Mouse (Mus musculus): ENCODE measurements at regions not wholly inside any gene's neighbourhood (a gene's known extent, or its start where the extent isn't known, plus 50 kb on each side); places are given as distances from the start of the nearest gene placed in this dataset.

- H3K9me3 ChIP-seq (replicated peaks): no peaks in the 10 kb centered on the region
- no peak overlapping the region for H3K27ac ChIP-seq (replicated peaks)
- peaks cover 6% of the 10 kb centered on the region; the same call in 1 of the 2 replicates for H3K27me3 ChIP-seq
- no peaks in the 10 kb centered on the region for H3K36me3 ChIP-seq
- WGBS: 2% methylated on average over 13 of the region's 13 CpGs
- H3K4me1 ChIP-seq: peaks cover 11% of the 10 kb centered on the region
- no peak overlapping the region for H3K9ac ChIP-seq
- peak overlapping the region; percentile 34 for H3K4me3 ChIP-seq (replicated peaks)
- H3K4me2 ChIP-seq (replicated peaks): peak overlapping the region; percentile 63
- no peak for ATAC-seq (ENCODE audit: insufficient number of reproducible peaks, low FRiP score, low TSS enrichment, low read depth)
Observed at GRCm38 (mm10) chr9:99800076-99800475, 75.9 kb downstream of the Sox14 start.

- H3K27ac ChIP-seq (replicated peaks): no peak overlapping the region
- ATAC-seq (ENCODE audit: insufficient number of reproducible peaks, low FRiP score, low TSS enrichment, low read depth): peak; percentile 65; the same call in 1 of the 2 replicates
Observed at GRCm38 (mm10) chr9:99799387-99800021, 76.5 kb downstream of the Sox14 start.

GRCm38 (mm10) chr9:99797066-99797770, 78.8 kb downstream of the Sox14 start:
- H3K27ac ChIP-seq (replicated peaks): no peak overlapping the region
- H3K4me2 ChIP-seq (replicated peaks): no peak overlapping the region
- H3K4me1 ChIP-seq: peaks cover 11% of the 10 kb centered on the region
- no peak overlapping the region for H3K9ac ChIP-seq
- H3K9me3 ChIP-seq (replicated peaks): no peaks in the 10 kb centered on the region
- no peaks in the 10 kb centered on the region for H3K36me3 ChIP-seq
- WGBS: 55% methylated on average over 9 of the region's 9 CpGs
- H3K4me3 ChIP-seq (replicated peaks): no peak overlapping the region
- ATAC-seq (ENCODE audit: insufficient number of reproducible peaks, low FRiP score, low TSS enrichment, low read depth): no peak
- peaks cover 6% of the 10 kb centered on the region; the same call in 1 of the 2 replicates for H3K27me3 ChIP-seq

More at GRCm38 (mm10) chr9:99799387-99800021, 76.5 kb downstream of the Sox14 start:
- no peak overlapping the region for H3K9ac ChIP-seq
- H3K36me3 ChIP-seq: no peaks in the 10 kb centered on the region
- peak overlapping the region; percentile 63 for H3K4me2 ChIP-seq (replicated peaks)
- peaks cover 6% of the 10 kb centered on the region; the same call in 1 of the 2 replicates for H3K27me3 ChIP-seq
- 2% methylated on average over 16 of the region's 16 CpGs for WGBS
- no peaks in the 10 kb centered on the region for H3K9me3 ChIP-seq (replicated peaks)
- peaks cover 11% of the 10 kb centered on the region for H3K4me1 ChIP-seq
- H3K4me3 ChIP-seq (replicated peaks): peak overlapping the region; percentile 34

- no peak overlapping the region for H3K4me2 ChIP-seq (replicated peaks)
- no peaks in the 10 kb centered on the region for H3K4me1 ChIP-seq
- H3K36me3 ChIP-seq: no peaks in the 10 kb centered on the region
- no peak for ATAC-seq (ENCODE audit: insufficient number of reproducible peaks, low FRiP score, low TSS enrichment, low read depth)
- H3K9ac ChIP-seq: no peak overlapping the region
- WGBS: 62% methylated on average over 7 of the region's 7 CpGs
- H3K4me3 ChIP-seq (replicated peaks): no peak overlapping the region
- H3K27ac ChIP-seq (replicated peaks): no peak overlapping the region
- H3K27me3 ChIP-seq: no peaks in the 10 kb centered on the region
- no peaks in the 10 kb centered on the region for H3K9me3 ChIP-seq (replicated peaks)
Observed at GRCm38 (mm10) chr9:99792700-99793099, 75.6 kb upstream of the Cldn18 start.

- Histone ChIP-seq H3K4me3 (replicated peaks) (no peak overlapping the region), H3K9me3 (replicated peaks) (no peaks in the 10 kb centered on the region), H3K27me3 (no peaks in the 10 kb centered on the region), H3K4me1 (no peaks in the 10 kb centered on the region), H3K27ac (replicated peaks) (no peak overlapping the region), H3K9ac (no peak overlapping the region), H3K36me3 (no peaks in the 10 kb centered on the region), H3K4me2 (replicated peaks) (no peak overlapping the region)
- 46% methylated on average over 7 of the region's 7 CpGs for WGBS
- ATAC-seq (ENCODE audit: insufficient number of reproducible peaks, low FRiP score, low TSS enrichment, low read depth): no peak
Observed at GRCm38 (mm10) chr9:99786864-99787263, 69.8 kb upstream of the Cldn18 start.

GRCm38 (mm10) chr9:99783156-99783555, 66.1 kb upstream of the Cldn18 start:
- H3K36me3 ChIP-seq: no peaks in the 10 kb centered on the region
- ATAC-seq (ENCODE audit: insufficient number of reproducible peaks, low FRiP score, low TSS enrichment, low read depth): no peak
- H3K4me3 ChIP-seq (replicated peaks): no peak overlapping the region
- H3K9me3 ChIP-seq (replicated peaks): no peaks in the 10 kb centered on the region
- no peaks in the 10 kb centered on the region for H3K4me1 ChIP-seq
- no peaks in the 10 kb centered on the region for H3K27me3 ChIP-seq
- H3K4me2 ChIP-seq (replicated peaks): no peak overlapping the region
- H3K27ac ChIP-seq (replicated peaks): no peak overlapping the region
- 86% methylated on average over 2 of the region's 2 CpGs for WGBS
- no peak overlapping the region for H3K9ac ChIP-seq

- Histone ChIP-seq H3K4me3 (replicated peaks) (no peak overlapping the region), H3K9me3 (replicated peaks) (no peaks in the 10 kb centered on the region), H3K4me1 (no peaks in the 10 kb centered on the region), H3K36me3 (no peaks in the 10 kb centered on the region), H3K27ac (replicated peaks) (no peak overlapping the region), H3K27me3 (no peaks in the 10 kb centered on the region), H3K9ac (no peak overlapping the region), H3K4me2 (replicated peaks) (no peak overlapping the region)
- WGBS: 57% methylated on average over 7 of the region's 7 CpGs
- no peak for ATAC-seq (ENCODE audit: insufficient number of reproducible peaks, low FRiP score, low TSS enrichment, low read depth)
Observed at GRCm38 (mm10) chr9:99782364-99783119, 65.5 kb upstream of the Cldn18 start.

- 72% methylated on average over 4 of the region's 4 CpGs for WGBS
- no peaks in the 10 kb centered on the region for H3K4me1 ChIP-seq
- no peak overlapping the region for H3K4me2 ChIP-seq (replicated peaks)
- ATAC-seq (ENCODE audit: insufficient number of reproducible peaks, low FRiP score, low TSS enrichment, low read depth): no peak
- no peak overlapping the region for H3K9ac ChIP-seq
- no peak overlapping the region for H3K4me3 ChIP-seq (replicated peaks)
- no peaks in the 10 kb centered on the region for H3K36me3 ChIP-seq
- no peaks in the 10 kb centered on the region for H3K27me3 ChIP-seq
- H3K27ac ChIP-seq (replicated peaks): no peak overlapping the region
- H3K9me3 ChIP-seq (replicated peaks): no peaks in the 10 kb centered on the region
Observed at GRCm38 (mm10) chr9:99778871-99779270, 61.8 kb upstream of the Cldn18 start.

- H3K9me3 ChIP-seq (replicated peaks): no peaks in the 10 kb centered on the region
- 12% methylated on average over 10 of the region's 10 CpGs for WGBS
- H3K36me3 ChIP-seq: no peaks in the 10 kb centered on the region
- H3K4me1 ChIP-seq: no peaks in the 10 kb centered on the region
- no peak overlapping the region for H3K4me2 ChIP-seq (replicated peaks)
- H3K9ac ChIP-seq: no peak overlapping the region
- H3K4me3 ChIP-seq (replicated peaks): no peak overlapping the region
- ATAC-seq (ENCODE audit: insufficient number of reproducible peaks, low FRiP score, low TSS enrichment, low read depth): no peak
- no peak overlapping the region for H3K27ac ChIP-seq (replicated peaks)
- no peaks in the 10 kb centered on the region for H3K27me3 ChIP-seq
Observed at GRCm38 (mm10) chr9:99770696-99771095, 53.6 kb upstream of the Cldn18 start.

Data from embryonic facial prominence, embryonic 15.5 days (tissue).